Mouse (Mus musculus) large intestine, adult 2 months (tissue): ENCODE results near the gene Trim12a. TPM values are rescaled to one million over a fixed set of nuclear protein-coding genes. Genes with fewer than 3 reads are reported as not detected.
"Not testable (repeated sequence)": the region's sequence is repeated elsewhere in the genome, so short reads cannot be mapped to it uniquely, and the experiment has no call there.

Experiments
- DNase-seq: peaks from one replicate; pipeline ENCODE4 v3.0.0-alpha.2; 2012; ENCODE audit warnings: low read depth, low spot score
- WGBS: fragments of 180-500 bp; shearing (Covaris S2); methylation state at CpG from one replicate; pipeline ENCODE4 v1.1.7; 2018; 5-methylcytosine and 5-hydroxymethylcytosine counted together
- polyA plus RNA-seq: library from polyadenylated mRNA; depleted of rRNA; stranded (reverse); fragments of >200 nt; gene quantifications from 2 replicates; pipeline ENCODE4 v1.2.3, GENCODE M21; 2012; rRNA removed

Gene Trim12a
- polyA plus RNA-seq = 5.3 and 8.3 TPM in 2 replicates

GRCm38 (mm10) chr7:104315369-104316080 lies at the start of gene Trim12a:
Trim12a (minus strand) TSS chr7:104315466.
- 8% methylated on average over 4 of the region's 4 CpGs for whole genome bisulfite sequencing
- not testable (repeated sequence) for DNase-seq

- 67% methylated on average over 2 of the region's 2 CpGs for WGBS
- no peak for DNase-seq
Measured at GRCm38 (mm10) chr7:104353600-104353967, 38.3 kb upstream of the Trim12a start.

- DNase-seq = peak; percentile 78
- 1% methylated on average over 14 of the region's 14 CpGs for WGBS
Measured at GRCm38 (mm10) chr7:104352717-104353599, 37.7 kb upstream of the Trim12a start, which contains the start of gene Trim12c. Trim12c (minus strand) TSS chr7:104353362.

- DNase-seq = not testable (repeated sequence)
- 79% methylated on average over 4 of the region's 4 CpGs for WGBS
Measured at GRCm38 (mm10) chr7:104348043-104348442, 32.8 kb upstream of the Trim12a start.

GRCm38 (mm10) chr7:104340744-104341143 lies 25.5 kb upstream of the Trim12a start:
- 87% methylated on average over 4 of the region's 4 CpGs for WGBS
- DNase-seq = not testable (repeated sequence)

GRCm38 (mm10) chr7:104335547-104335946 lies 20.3 kb upstream of the Trim12a start:
- WGBS = 77% methylated on average over 3 of the region's 3 CpGs
- not testable (repeated sequence) for DNase-seq

GRCm38 (mm10) chr7:104329171-104329570 lies 13.9 kb upstream of the Trim12a start, which contains the start of gene Trim34b:
Trim34b (plus strand) TSS chr7:104329471.
- not testable (repeated sequence) for DNase-seq
- WGBS = 97% methylated on average over 2 of the region's 2 CpGs

GRCm38 (mm10) chr7:104322028-104322427 lies 6.8 kb upstream of the Trim12a start:
- 56% methylated on average over 9 of the region's 9 CpGs for WGBS

GRCm38 (mm10) chr7:104314796-104315353 lies 391 bp downstream of the Trim12a start:
- DNase-seq = peak; percentile 48
- WGBS = 3% methylated on average over 15 of the region's 15 CpGs

More at GRCm38 (mm10) chr7:104322028-104322427, 6.8 kb upstream of the Trim12a start:
- DNase-seq = no peak

- DNase-seq = no peak
- WGBS = 76% methylated on average over 5 of the region's 5 CpGs
Measured at GRCm38 (mm10) chr7:104291638-104292400, 23.4 kb downstream of the Trim12a start.

- no peak for DNase-seq
Measured at GRCm38 (mm10) chr7:104290641-104291040, 24.6 kb downstream of the Trim12a start.

GRCm38 (mm10) chr7:104287576-104288443 lies 27.5 kb downstream of the Trim12a start, which contains the start of gene Trim5:
Trim5 (minus strand) TSS chr7:104288094.
- 29% methylated on average over 14 of the region's 14 CpGs for WGBS
- not testable (repeated sequence) for DNase-seq

More at GRCm38 (mm10) chr7:104290641-104291040, 24.6 kb downstream of the Trim12a start:
- 89% methylated on average over 1 of the region's 1 CpGs for WGBS

GRCm38 (mm10) chr7:104279361-104279760 lies 35.9 kb downstream of the Trim12a start:
- DNase-seq = not testable (repeated sequence)
- 55% methylated on average over 3 of the region's 3 CpGs for WGBS

- 78% methylated on average over 5 of the region's 5 CpGs for WGBS
- not testable (repeated sequence) for DNase-seq
Measured at GRCm38 (mm10) chr7:104265335-104265734, 49.9 kb downstream of the Trim12a start.

- WGBS = 79% methylated on average over 4 of the region's 4 CpGs
- DNase-seq = not testable (repeated sequence)
Measured at GRCm38 (mm10) chr7:104260380-104260779, 54.9 kb downstream of the Trim12a start.
